Mouse (Mus musculus): Measurements from ENCODE around the gene Apc2. TPM values are rescaled to one million over a fixed set of nuclear protein-coding genes. Genes with fewer than 3 reads are reported as not detected.
A peak's percentile ranks its signal among the peaks of the same experiment; 100 is the strongest.

The Apc2 gene
- total and polyA plus RNA-seq, 2 experiments from 2014 or later: 97.6 to 374 TPM

- Histone ChIP-seq H3K27me3 (ENCODE audit: insufficient read depth, low read length) (no peaks in the 10 kb centered on the region), H3K9me3 (ENCODE audit: low read length) (no peaks in the 10 kb centered on the region), H3K9ac (replicated peaks; ENCODE audit: low read length) (no peak overlapping the region), H3K4me1 (ENCODE audit: insufficient read depth, low read length) (no peaks in the 10 kb centered on the region), H3K27ac (no peak overlapping the region), H3K4me3 (ENCODE audit: low read length) (no peak overlapping the region), H3K4me2 (ENCODE audit: low read depth, low read length) (no peak overlapping the region), H3K36me3 (ENCODE audit: insufficient read depth, low read length) (peaks cover 53% of the 10 kb centered on the region)
- TF ChIP-seq CTCF (IDR thresholded peaks at IDR 0.05; ENCODE audit: low read depth): no peak
- 88% methylated on average over 20 of the region's 20 CpGs for WGBS
- DNase-seq (ENCODE audit: low spot score) (no peak), ATAC-seq (no peak)
Measured at GRCm38 (mm10) chr10:80282481-80283441, 13.0 kb upstream of the Apc2 start.

GRCm38 (mm10) chr10:80285222-80286070 lies 10.3 kb upstream of the Apc2 start:
- 79% methylated on average over 15 of the region's 15 CpGs for WGBS
- no peak overlapping the region for H3K4me3 ChIP-seq (ENCODE audit: low read length)
- H3K36me3 ChIP-seq (ENCODE audit: insufficient read depth, low read length): peaks cover 42% of the 10 kb centered on the region
- no peaks in the 10 kb centered on the region for H3K4me1 ChIP-seq (ENCODE audit: insufficient read depth, low read length)
- TF ChIP-seq CTCF (IDR thresholded peaks at IDR 0.05; ENCODE audit: low read depth): no peak
- H3K9me3 ChIP-seq (ENCODE audit: low read length): no peaks in the 10 kb centered on the region
- no peaks in the 10 kb centered on the region for H3K27me3 ChIP-seq (ENCODE audit: insufficient read depth, low read length)
- no peak for DNase-seq (ENCODE audit: low spot score)
- no peak overlapping the region for H3K27ac ChIP-seq
- ATAC-seq: no peak
- H3K9ac ChIP-seq (replicated peaks; ENCODE audit: low read length): no peak overlapping the region
- H3K4me2 ChIP-seq (ENCODE audit: low read depth, low read length): no peak overlapping the region

DNA sequence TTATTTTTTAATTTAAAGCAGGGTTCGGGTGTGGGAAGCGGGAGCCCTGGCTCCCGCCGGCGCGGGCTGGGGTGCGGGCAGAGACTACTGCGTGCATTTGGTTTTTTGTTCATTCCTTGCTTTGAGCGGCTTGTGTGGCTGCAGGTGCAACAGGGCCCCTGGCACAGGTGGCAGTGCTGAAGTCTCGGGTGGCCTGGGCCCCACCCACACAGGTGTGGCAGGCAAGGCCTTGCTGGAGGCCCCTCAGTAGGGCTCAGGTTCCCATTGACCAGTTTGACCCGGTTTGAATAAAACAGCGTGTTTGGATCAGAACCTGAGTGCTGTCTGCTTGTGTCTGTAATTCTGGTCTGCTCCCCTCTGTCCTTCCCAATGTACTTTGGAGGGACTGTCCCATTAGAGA lies 7.7 kb upstream of the Apc2 start:
- Histone ChIP-seq H3K9ac (replicated peaks; ENCODE audit: low read length) (no peak overlapping the region), H3K27me3 (ENCODE audit: insufficient read depth, low read length) (no peaks in the 10 kb centered on the region), H3K4me2 (ENCODE audit: low read depth, low read length) (no peak overlapping the region), H3K4me3 (ENCODE audit: low read length) (no peak overlapping the region), H3K36me3 (ENCODE audit: insufficient read depth, low read length) (peaks cover 26% of the 10 kb centered on the region), H3K9me3 (ENCODE audit: low read length) (no peaks in the 10 kb centered on the region), H3K27ac (no peak overlapping the region), H3K4me1 (ENCODE audit: insufficient read depth, low read length) (no peaks in the 10 kb centered on the region)
- no peak for TF ChIP-seq CTCF (IDR thresholded peaks at IDR 0.05; ENCODE audit: low read depth)
- WGBS: 93% methylated on average over 12 of the region's 12 CpGs
- DNase-seq (ENCODE audit: low spot score) (no peak), ATAC-seq (no peak)

DNA sequence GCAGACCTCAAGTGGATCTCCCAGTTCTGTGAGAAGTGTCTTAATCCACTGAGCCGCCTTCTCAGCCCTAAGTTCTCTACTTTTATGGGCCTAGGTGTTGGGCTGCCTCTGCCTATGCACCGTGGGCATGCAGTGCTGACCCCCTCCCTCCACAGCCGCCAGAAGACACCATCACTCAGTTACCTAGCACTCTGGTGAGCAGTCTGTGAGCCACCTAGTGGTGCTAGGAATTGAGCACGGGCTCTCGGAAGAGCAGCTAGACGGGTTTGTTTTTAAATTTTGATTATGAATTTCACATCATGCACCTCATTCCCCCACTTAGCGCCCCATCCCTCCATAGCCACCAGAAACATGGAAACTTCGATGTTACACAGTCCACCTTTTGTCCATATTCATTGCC lies 7.1 kb upstream of the Apc2 start:
- 0 out of 2 replicates have a peak, but pooled peaks cover 3% of the 10 kb centered on the region for H3K4me1 ChIP-seq (ENCODE audit: insufficient read depth, low read length)
- no peak overlapping the region for H3K9ac ChIP-seq (replicated peaks; ENCODE audit: low read length)
- WGBS: 59% methylated on average over 8 of the region's 8 CpGs
- H3K36me3 ChIP-seq (ENCODE audit: insufficient read depth, low read length): peaks cover 21% of the 10 kb centered on the region
- H3K4me2 ChIP-seq (ENCODE audit: low read depth, low read length): no peak overlapping the region
- TF ChIP-seq CTCF (IDR thresholded peaks at IDR 0.05; ENCODE audit: low read depth): peak; percentile 47
- no peaks in the 10 kb centered on the region for H3K27me3 ChIP-seq (ENCODE audit: insufficient read depth, low read length)
- no peak overlapping the region for H3K27ac ChIP-seq
- no peak for ATAC-seq
- DNase-seq (ENCODE audit: low spot score): no peak
- H3K9me3 ChIP-seq (ENCODE audit: low read length): no peaks in the 10 kb centered on the region
- H3K4me3 ChIP-seq (ENCODE audit: low read length): no peak overlapping the region

GRCm38 (mm10) chr10:80292251-80293146 lies 3.3 kb upstream of the Apc2 start, which contains the start of gene Rps15:
TSS of gene Rps15 (plus strand) at chr10:80292453.
- Histone ChIP-seq H3K9ac (replicated peaks; ENCODE audit: low read length) (peak within 1 kb of the TSS; percentile 94), H3K36me3 (ENCODE audit: insufficient read depth, low read length) (peaks cover 15% of the 10 kb centered on the region; the same call in 1 of the 2 replicates), H3K9me3 (ENCODE audit: low read length) (no peaks in the 10 kb centered on the region), H3K27ac (peak within 1 kb of the TSS; percentile 96), H3K4me1 (ENCODE audit: insufficient read depth, low read length) (peaks cover 20% of the 10 kb centered on the region), H3K4me3 (ENCODE audit: low read length) (peak within 1 kb of the TSS; percentile 67), H3K4me2 (ENCODE audit: low read depth, low read length) (peak within 1 kb of the TSS; percentile 95), H3K27me3 (ENCODE audit: insufficient read depth, low read length) (no peaks in the 10 kb centered on the region)
- peak; percentile 68 for TF ChIP-seq CTCF (IDR thresholded peaks at IDR 0.05; ENCODE audit: low read depth)
- ATAC-seq (peak; percentile 83), DNase-seq (ENCODE audit: low spot score) (peak; percentile 99)
- WGBS: under 1% methylated on average over 68 of the region's 72 CpGs

DNA sequence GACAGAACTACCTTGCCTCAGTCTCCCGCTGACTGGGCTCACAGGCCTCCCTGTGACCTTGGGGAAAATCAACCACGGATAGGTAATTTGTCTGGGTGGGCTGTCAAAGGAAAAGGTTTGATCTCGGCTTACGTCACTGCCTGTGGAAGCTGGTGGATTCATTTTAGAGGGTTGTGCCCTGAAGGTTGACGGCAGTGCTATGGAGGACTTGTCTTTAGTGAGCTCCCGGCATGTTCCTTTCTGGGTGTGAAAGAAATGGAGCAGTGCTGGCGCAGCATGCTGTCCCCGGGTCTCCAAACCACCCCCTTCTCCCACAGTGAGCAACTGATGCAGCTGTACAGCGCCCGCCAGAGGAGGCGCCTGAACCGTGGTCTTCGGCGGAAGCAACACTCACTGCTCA lies 2.5 kb upstream of the Apc2 start:
- H3K9ac ChIP-seq (replicated peaks; ENCODE audit: low read length): peak overlapping the region; percentile 94
- peak overlapping the region; percentile 67 for H3K4me3 ChIP-seq (ENCODE audit: low read length)
- peak overlapping the region; percentile 96 for H3K27ac ChIP-seq
- H3K9me3 ChIP-seq (ENCODE audit: low read length): no peaks in the 10 kb centered on the region
- WGBS: 20% methylated on average over 14 of the region's 14 CpGs
- H3K36me3 ChIP-seq (ENCODE audit: insufficient read depth, low read length): peaks cover 11% of the 10 kb centered on the region; the same call in 1 of the 2 replicates
- no peaks in the 10 kb centered on the region for H3K27me3 ChIP-seq (ENCODE audit: insufficient read depth, low read length)
- H3K4me2 ChIP-seq (ENCODE audit: low read depth, low read length): peak overlapping the region; percentile 95
- DNase-seq (ENCODE audit: low spot score) (no peak), ATAC-seq (no peak)
- H3K4me1 ChIP-seq (ENCODE audit: insufficient read depth, low read length): peaks cover 29% of the 10 kb centered on the region
- TF ChIP-seq CTCF (IDR thresholded peaks at IDR 0.05; ENCODE audit: low read depth): peak; percentile 20; the same call in 1 of the 2 replicates

Data from hindbrain, postnatal 0 days (tissue).